Mouse (Mus musculus) left cerebral cortex, adult 9 months (tissue): ENCODE measurements at regions not wholly inside any gene's neighbourhood (a gene's known extent, or its start where the extent isn't known, plus 50 kb on each side); places are given as distances from the start of the nearest gene placed in this dataset.

Source experiments
- DNase-seq, 2 experiments: peaks; one replicate each; pipeline ENCODE4 v3.0.0; 2022; ENCODE audit warnings: low spot score in 2 of 2

GRCm38 (mm10) chr15:60762071-60762470, 91.5 kb downstream of the Fam84b start:
- DNase-seq: peak in 1 of 2 experiments; percentile 8

- DNase-seq: no peak
These were observed 93.6 kb downstream of the Fam84b start for GRCm38 (mm10) chr15:60760015-60760437.

- no peak for DNase-seq
These were observed 99.3 kb downstream of the Fam84b start for GRCm38 (mm10) chr15:60754246-60754645.

- no peak for DNase-seq
These were observed 114.0 kb downstream of the Fam84b start for GRCm38 (mm10) chr15:60739598-60739997.

GRCm38 (mm10) chr15:60738258-60738657, 115.3 kb downstream of the Fam84b start:
- no peak for DNase-seq

- no peak for DNase-seq
These were observed 121.2 kb downstream of the Fam84b start for GRCm38 (mm10) chr15:60732416-60732815.

- DNase-seq: no peak
These were observed 124.8 kb downstream of the Fam84b start for GRCm38 (mm10) chr15:60728754-60729153.

GRCm38 (mm10) chr15:60728337-60728736, 125.2 kb downstream of the Fam84b start:
- DNase-seq: no peak

- no peak for DNase-seq
These were observed 134.2 kb downstream of the Fam84b start for GRCm38 (mm10) chr15:60719332-60719731.

GRCm38 (mm10) chr15:60708678-60709077, 144.9 kb downstream of the Fam84b start:
- DNase-seq: no peak

GRCm38 (mm10) chr15:60706009-60706408, 147.6 kb downstream of the Fam84b start:
- no peak for DNase-seq

GRCm38 (mm10) chr15:60701273-60701672, 152.3 kb downstream of the Fam84b start:
- no peak for DNase-seq

- no peak for DNase-seq
These were observed 158.8 kb downstream of the Fam84b start for GRCm38 (mm10) chr15:60694746-60695145.

GRCm38 (mm10) chr15:60693751-60694500, 159.7 kb downstream of the Fam84b start:
- peak in 1 of 2 experiments; percentile 20 for DNase-seq

GRCm38 (mm10) chr15:60692718-60693597, 160.6 kb downstream of the Fam84b start:
- no peak for DNase-seq

- DNase-seq: no peak
These were observed 161.4 kb downstream of the Fam84b start for GRCm38 (mm10) chr15:60692149-60692548.

- DNase-seq: no peak
These were observed 176.2 kb downstream of the Fam84b start for GRCm38 (mm10) chr15:60677397-60677796.

GRCm38 (mm10) chr15:60657572-60657971, 196.0 kb downstream of the Fam84b start:
- no peak for DNase-seq

- no peak for DNase-seq
These were observed 198.5 kb downstream of the Fam84b start for GRCm38 (mm10) chr15:60655113-60655512.

GRCm38 (mm10) chr15:60649252-60649651, 204.3 kb downstream of the Fam84b start:
- no peak for DNase-seq

GRCm38 (mm10) chr15:60641770-60642169, 211.8 kb downstream of the Fam84b start:
- DNase-seq: no peak

GRCm38 (mm10) chr15:60633457-60633850, 220.1 kb downstream of the Fam84b start:
- no peak for DNase-seq
